Mouse (Mus musculus): Measurements from ENCODE around the gene Adgrv1. TPM values are rescaled to one million over a fixed set of nuclear protein-coding genes. Genes with fewer than 3 reads are reported as not detected.

The Adgrv1 gene
- polyA plus RNA-seq, 1 experiment from 2014 or later: 14.7 TPM

DNA sequence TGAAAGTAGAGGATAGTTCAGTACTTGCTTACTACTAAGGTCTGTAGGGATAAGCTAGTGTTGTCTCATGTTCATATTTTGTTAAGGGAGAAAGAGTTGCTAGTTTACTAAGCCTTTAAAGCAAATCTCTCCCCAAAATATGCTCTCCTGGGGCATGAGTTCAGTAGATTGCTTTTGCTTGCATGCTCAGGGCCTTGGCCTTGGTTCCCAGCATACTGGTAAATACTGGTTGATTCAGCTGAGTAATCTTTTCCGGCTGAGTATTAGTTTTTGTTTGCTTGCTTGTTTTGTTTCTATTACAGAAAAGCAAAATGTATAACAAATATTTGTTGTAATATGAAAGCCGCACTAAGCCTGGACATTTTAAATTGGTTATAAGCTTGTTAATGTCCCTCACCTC is 422.4 kb downstream of the Adgrv1 start:
- no peak overlapping the region for H3K4me3 ChIP-seq (ENCODE audit: low read depth, low read length)
- no peak overlapping the region for H3K27ac ChIP-seq (ENCODE audit: low read depth, low read length)
- H3K27me3 ChIP-seq (replicated peaks; ENCODE audit: control insufficient read depth, insufficient read depth, low read length): no peaks in the 10 kb centered on the region
- DNase-seq (ENCODE audit: low spot score) (no peak), ATAC-seq (no peak)
- no peaks in the 10 kb centered on the region for H3K36me3 ChIP-seq (ENCODE audit: control insufficient read depth, insufficient read depth, low read length)
- H3K4me2 ChIP-seq (ENCODE audit: low read length): no peak overlapping the region
- H3K9ac ChIP-seq (ENCODE audit: low read length): no peak overlapping the region
- no peaks in the 10 kb centered on the region for H3K9me3 ChIP-seq (replicated peaks; ENCODE audit: control insufficient read depth, low read length)
- 92% methylated on average over 2 of the region's 2 CpGs for WGBS
- no peaks in the 10 kb centered on the region for H3K4me1 ChIP-seq (ENCODE audit: control insufficient read depth, insufficient read depth, low read length)

DNA sequence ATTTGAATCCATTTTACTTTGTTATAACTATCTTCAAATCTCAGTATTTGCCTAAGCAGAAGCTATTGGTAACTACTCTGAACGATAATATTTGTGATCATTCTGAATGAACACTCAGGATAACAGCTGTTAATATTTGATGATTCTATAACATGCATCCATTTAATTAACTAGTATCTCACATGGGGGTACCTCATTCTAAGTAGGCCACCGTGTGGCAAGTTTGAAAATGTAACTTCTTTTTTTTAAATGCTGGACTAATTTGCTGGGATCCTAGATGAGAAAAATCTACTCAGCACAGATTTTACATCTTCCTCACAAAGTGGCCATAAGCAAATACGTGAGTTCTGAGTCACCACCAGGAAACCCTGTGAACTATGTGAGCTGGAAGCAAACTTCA is 423.1 kb downstream of the Adgrv1 start:
- Histone ChIP-seq H3K27ac (ENCODE audit: low read depth, low read length) (no peak overlapping the region), H3K4me1 (ENCODE audit: control insufficient read depth, insufficient read depth, low read length) (no peaks in the 10 kb centered on the region), H3K9ac (ENCODE audit: low read length) (no peak overlapping the region), H3K27me3 (replicated peaks; ENCODE audit: control insufficient read depth, insufficient read depth, low read length) (no peaks in the 10 kb centered on the region), H3K36me3 (ENCODE audit: control insufficient read depth, insufficient read depth, low read length) (no peaks in the 10 kb centered on the region), H3K4me2 (ENCODE audit: low read length) (no peak overlapping the region), H3K9me3 (replicated peaks; ENCODE audit: control insufficient read depth, low read length) (no peaks in the 10 kb centered on the region), H3K4me3 (ENCODE audit: low read depth, low read length) (no peak overlapping the region)
- no peak for ATAC-seq
- 86% methylated on average over 3 of the region's 3 CpGs for WGBS
- DNase-seq (ENCODE audit: low spot score): no peak

DNA sequence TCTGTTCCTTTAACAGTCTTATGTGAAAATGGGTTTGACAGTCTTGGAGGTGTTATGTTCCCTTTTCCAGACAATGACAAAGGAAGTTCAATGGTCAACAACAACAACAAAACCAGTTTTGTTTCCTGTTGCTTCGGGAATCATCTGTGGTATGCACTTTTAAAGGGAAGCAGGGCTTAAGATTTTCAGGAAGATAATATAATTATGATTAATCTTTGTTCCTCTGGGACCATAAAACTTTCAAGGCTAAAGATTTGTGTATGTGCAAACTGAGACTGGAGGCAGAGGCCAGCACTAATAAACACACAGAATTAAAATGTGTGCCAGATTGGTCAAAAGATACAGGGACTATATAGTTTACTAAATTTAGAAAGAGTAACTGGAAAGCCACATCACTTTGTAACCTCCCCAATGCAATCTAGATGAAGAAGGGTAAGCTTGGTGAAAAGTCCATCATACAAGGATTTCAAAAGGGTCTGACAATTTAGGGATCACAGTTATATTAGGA is 424.8 kb downstream of the Adgrv1 start:
- H3K9me3 ChIP-seq (replicated peaks; ENCODE audit: control insufficient read depth, low read length): no peaks in the 10 kb centered on the region
- no peaks in the 10 kb centered on the region for H3K27me3 ChIP-seq (replicated peaks; ENCODE audit: control insufficient read depth, insufficient read depth, low read length)
- no peaks in the 10 kb centered on the region for H3K4me1 ChIP-seq (ENCODE audit: control insufficient read depth, insufficient read depth, low read length)
- no peak overlapping the region for H3K27ac ChIP-seq (ENCODE audit: low read depth, low read length)
- DNase-seq (ENCODE audit: low spot score) (no peak), ATAC-seq (no peak)
- H3K9ac ChIP-seq (ENCODE audit: low read length): no peak overlapping the region
- H3K4me3 ChIP-seq (ENCODE audit: low read depth, low read length): no peak overlapping the region
- H3K4me2 ChIP-seq (ENCODE audit: low read length): no peak overlapping the region
- WGBS: 91% methylated on average over 1 of the region's 1 CpGs
- H3K36me3 ChIP-seq (ENCODE audit: control insufficient read depth, insufficient read depth, low read length): no peaks in the 10 kb centered on the region

DNA sequence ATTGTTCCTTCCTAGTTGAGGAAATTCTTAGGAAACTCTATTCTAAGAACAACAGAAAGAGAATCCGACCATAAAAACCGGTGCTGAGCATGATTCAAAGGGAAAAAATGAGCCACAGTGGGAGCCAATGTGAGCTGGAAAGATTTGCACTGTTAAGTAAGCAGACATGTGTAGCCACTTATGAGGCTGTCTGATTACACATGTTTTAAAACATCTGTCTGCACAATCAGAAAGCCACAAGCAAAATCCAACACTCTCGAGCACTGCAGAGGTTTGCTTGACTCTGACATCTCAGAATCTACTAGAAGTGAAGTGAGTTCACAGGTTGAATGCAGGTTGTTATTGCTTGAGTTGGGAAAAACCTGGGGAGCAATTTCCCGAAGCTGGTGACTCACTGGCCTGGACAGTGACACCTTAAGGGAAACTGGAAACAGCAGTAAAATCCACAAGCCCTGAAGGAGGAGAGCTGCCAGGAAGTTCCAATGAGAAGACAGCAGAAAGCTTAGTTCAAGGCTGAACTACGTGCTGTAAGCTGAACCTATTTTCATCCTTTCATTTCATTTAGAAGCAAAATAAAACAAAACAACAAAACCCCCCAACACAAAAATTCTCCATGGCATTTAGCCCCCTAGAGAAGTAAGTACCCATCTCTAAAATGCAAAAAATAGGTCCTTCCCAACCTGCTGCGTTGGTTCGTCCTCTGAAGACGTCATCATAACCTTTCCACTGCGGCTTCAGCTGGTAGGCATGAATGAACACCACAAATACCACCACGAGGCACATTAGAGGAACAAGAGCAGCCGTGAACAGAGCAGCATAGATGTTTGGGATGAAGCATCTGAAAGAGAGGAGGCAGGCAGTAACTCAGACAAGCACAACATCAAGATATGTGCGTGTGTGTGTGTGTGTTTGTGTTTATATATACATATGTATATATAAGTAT is 450.7 kb downstream of the Adgrv1 start:
- H3K9me3 ChIP-seq (replicated peaks; ENCODE audit: control insufficient read depth, low read length): no peaks in the 10 kb centered on the region
- H3K4me1 ChIP-seq (ENCODE audit: control insufficient read depth, insufficient read depth, low read length): no peaks in the 10 kb centered on the region
- no peak overlapping the region for H3K9ac ChIP-seq (ENCODE audit: low read length)
- H3K36me3 ChIP-seq (ENCODE audit: control insufficient read depth, insufficient read depth, low read length): no peaks in the 10 kb centered on the region
- no peaks in the 10 kb centered on the region for H3K27me3 ChIP-seq (replicated peaks; ENCODE audit: control insufficient read depth, insufficient read depth, low read length)
- 84% methylated on average over 12 of the region's 12 CpGs for WGBS
- H3K4me2 ChIP-seq (ENCODE audit: low read length): no peak overlapping the region
- no peak overlapping the region for H3K4me3 ChIP-seq (ENCODE audit: low read depth, low read length)
- H3K27ac ChIP-seq (ENCODE audit: low read depth, low read length): no peak overlapping the region
- ATAC-seq (no peak), DNase-seq (ENCODE audit: low spot score) (no peak)

DNA sequence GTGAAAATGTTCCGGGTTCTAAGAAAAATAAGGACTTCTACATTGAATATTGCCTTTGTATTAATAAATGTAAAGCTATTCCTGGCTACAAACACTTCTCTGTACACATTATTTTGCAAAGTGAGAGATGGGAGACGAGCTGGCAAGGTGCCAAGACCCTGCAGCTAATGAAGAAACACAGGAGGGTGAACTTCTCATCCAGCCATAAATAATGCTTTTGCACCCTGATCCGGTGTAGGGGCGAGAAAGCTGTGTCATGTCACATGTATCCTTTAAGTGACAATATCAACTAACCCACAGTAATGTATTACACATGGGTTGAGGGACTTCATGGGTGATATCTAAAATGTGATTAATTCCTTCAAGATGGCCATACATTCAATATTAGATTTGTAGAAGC is 451.5 kb downstream of the Adgrv1 start:
- no peaks in the 10 kb centered on the region for H3K4me1 ChIP-seq (ENCODE audit: control insufficient read depth, insufficient read depth, low read length)
- DNase-seq (ENCODE audit: low spot score) (peak; percentile 44), ATAC-seq (no peak)
- no peaks in the 10 kb centered on the region for H3K9me3 ChIP-seq (replicated peaks; ENCODE audit: control insufficient read depth, low read length)
- no peaks in the 10 kb centered on the region for H3K27me3 ChIP-seq (replicated peaks; ENCODE audit: control insufficient read depth, insufficient read depth, low read length)
- no peak overlapping the region for H3K4me2 ChIP-seq (ENCODE audit: low read length)
- H3K9ac ChIP-seq (ENCODE audit: low read length): no peak overlapping the region
- H3K27ac ChIP-seq (ENCODE audit: low read depth, low read length): no peak overlapping the region
- H3K36me3 ChIP-seq (ENCODE audit: control insufficient read depth, insufficient read depth, low read length): no peaks in the 10 kb centered on the region
- WGBS: 33% methylated on average over 4 of the region's 4 CpGs
- no peak overlapping the region for H3K4me3 ChIP-seq (ENCODE audit: low read depth, low read length)

DNA sequence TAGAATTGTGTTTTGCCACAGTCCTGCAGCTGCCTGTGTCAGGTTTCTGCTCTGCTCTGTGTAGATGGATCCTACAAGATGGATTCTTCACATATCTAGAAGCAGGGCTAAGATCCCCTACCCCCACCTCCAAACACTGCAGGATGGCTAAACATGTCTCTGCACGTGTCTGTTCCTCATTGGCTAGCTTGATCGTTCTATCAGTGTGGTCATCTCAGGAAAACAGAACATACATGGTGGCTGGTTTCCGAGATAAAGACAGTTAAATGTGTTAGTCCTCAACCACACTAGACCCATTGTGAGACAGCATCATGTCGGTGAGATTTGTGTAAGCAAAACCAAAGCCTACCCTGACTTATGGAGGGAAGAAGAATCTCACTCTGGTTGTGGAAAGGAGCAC is 456.1 kb downstream of the Adgrv1 start:
- Histone ChIP-seq H3K9me3 (replicated peaks; ENCODE audit: control insufficient read depth, low read length) (no peaks in the 10 kb centered on the region), H3K4me3 (ENCODE audit: low read depth, low read length) (no peak overlapping the region), H3K9ac (ENCODE audit: low read length) (no peak overlapping the region), H3K27ac (ENCODE audit: low read depth, low read length) (no peak overlapping the region), H3K27me3 (replicated peaks; ENCODE audit: control insufficient read depth, insufficient read depth, low read length) (no peaks in the 10 kb centered on the region), H3K36me3 (ENCODE audit: control insufficient read depth, insufficient read depth, low read length) (no peaks in the 10 kb centered on the region), H3K4me1 (ENCODE audit: control insufficient read depth, insufficient read depth, low read length) (no peaks in the 10 kb centered on the region), H3K4me2 (ENCODE audit: low read length) (no peak overlapping the region)
- WGBS: 91% methylated on average over 4 of the region's 4 CpGs
- DNase-seq (ENCODE audit: low spot score): no peak
- ATAC-seq: no peak

DNA sequence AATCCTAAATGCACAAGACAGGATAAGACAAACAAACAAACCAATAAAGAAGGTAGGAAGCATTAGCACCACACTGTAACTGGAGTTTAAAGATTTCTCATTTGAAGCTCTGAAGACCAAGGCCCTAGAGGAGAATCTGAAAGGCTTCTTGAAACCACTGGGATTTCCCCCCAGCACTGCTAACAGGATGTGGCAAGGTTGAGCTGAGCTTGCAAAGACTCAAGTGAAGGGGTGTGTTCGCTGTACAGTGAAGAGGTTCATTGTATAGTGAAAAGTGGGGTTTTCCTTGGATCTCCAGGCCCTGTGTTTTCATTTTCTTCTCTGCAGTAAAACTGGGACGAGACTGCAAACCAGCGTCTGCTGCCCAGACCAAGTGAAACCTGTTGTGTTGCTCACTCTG is 456.9 kb downstream of the Adgrv1 start:
- 91% methylated on average over 3 of the region's 3 CpGs for WGBS
- H3K4me2 ChIP-seq (ENCODE audit: low read length): no peak overlapping the region
- no peaks in the 10 kb centered on the region for H3K9me3 ChIP-seq (replicated peaks; ENCODE audit: control insufficient read depth, low read length)

DNA sequence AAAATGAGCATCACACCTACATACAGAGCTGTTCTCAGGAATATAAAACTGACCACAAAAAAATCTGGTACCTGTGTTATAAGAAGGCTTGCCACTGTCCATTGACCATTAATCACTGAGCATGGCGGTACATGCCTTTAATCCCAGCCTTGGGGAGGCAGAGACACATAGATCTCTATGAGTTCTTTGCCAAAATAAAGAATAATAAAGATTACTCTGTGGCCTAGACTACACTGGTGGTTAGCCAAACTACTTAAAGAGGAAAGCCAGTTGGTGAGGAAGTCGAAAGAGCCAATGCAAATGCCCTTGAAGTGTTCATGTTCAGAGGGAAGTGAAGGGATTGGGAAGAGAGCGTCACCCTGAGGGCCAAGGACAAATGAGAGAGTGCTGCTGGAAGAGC is 461.8 kb downstream of the Adgrv1 start:
- no peak overlapping the region for H3K4me2 ChIP-seq (ENCODE audit: low read length)
- 89% methylated on average over 3 of the region's 3 CpGs for WGBS
- H3K4me1 ChIP-seq (ENCODE audit: control insufficient read depth, insufficient read depth, low read length): no peaks in the 10 kb centered on the region
- no peaks in the 10 kb centered on the region for H3K27me3 ChIP-seq (replicated peaks; ENCODE audit: control insufficient read depth, insufficient read depth, low read length)
- H3K36me3 ChIP-seq (ENCODE audit: control insufficient read depth, insufficient read depth, low read length): no peaks in the 10 kb centered on the region
- H3K9me3 ChIP-seq (replicated peaks; ENCODE audit: control insufficient read depth, low read length): no peaks in the 10 kb centered on the region
- H3K9ac ChIP-seq (ENCODE audit: low read length): no peak overlapping the region
- ATAC-seq (no peak), DNase-seq (ENCODE audit: low spot score) (no peak)
- no peak overlapping the region for H3K4me3 ChIP-seq (ENCODE audit: low read depth, low read length)
- no peak overlapping the region for H3K27ac ChIP-seq (ENCODE audit: low read depth, low read length)

More for the DNA sequence above, 456.9 kb downstream of the Adgrv1 start:
- Histone ChIP-seq H3K9ac (ENCODE audit: low read length) (no peak overlapping the region), H3K27ac (ENCODE audit: low read depth, low read length) (no peak overlapping the region), H3K36me3 (ENCODE audit: control insufficient read depth, insufficient read depth, low read length) (no peaks in the 10 kb centered on the region), H3K4me1 (ENCODE audit: control insufficient read depth, insufficient read depth, low read length) (no peaks in the 10 kb centered on the region), H3K4me3 (ENCODE audit: low read depth, low read length) (no peak overlapping the region), H3K27me3 (replicated peaks; ENCODE audit: control insufficient read depth, insufficient read depth, low read length) (no peaks in the 10 kb centered on the region)
- ATAC-seq: no peak
- DNase-seq (ENCODE audit: low spot score): no peak

DNA sequence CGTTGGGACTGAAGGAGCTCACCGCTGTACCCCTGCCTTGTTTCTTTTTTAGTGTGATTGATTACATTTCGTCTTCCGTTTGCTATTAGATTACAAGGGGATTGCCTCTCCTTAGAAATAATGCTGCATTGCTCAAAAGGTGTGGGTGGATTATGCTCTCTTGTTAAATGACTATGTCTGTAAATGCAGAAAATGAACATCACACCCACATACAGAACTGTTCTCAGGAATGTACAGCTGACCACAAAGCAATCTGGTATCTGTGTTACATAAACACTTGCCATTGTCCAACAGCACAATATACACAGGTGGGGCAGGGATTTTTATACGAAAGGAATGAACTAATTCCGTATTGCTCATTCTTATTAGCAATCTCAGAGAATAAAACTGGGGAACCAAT is 465.5 kb downstream of the Adgrv1 start:
- Histone ChIP-seq H3K4me2 (ENCODE audit: low read length) (no peak overlapping the region), H3K4me3 (ENCODE audit: low read depth, low read length) (no peak overlapping the region), H3K36me3 (ENCODE audit: control insufficient read depth, insufficient read depth, low read length) (no peaks in the 10 kb centered on the region), H3K27ac (ENCODE audit: low read depth, low read length) (no peak overlapping the region), H3K27me3 (replicated peaks; ENCODE audit: control insufficient read depth, insufficient read depth, low read length) (no peaks in the 10 kb centered on the region), H3K4me1 (ENCODE audit: control insufficient read depth, insufficient read depth, low read length) (no peaks in the 10 kb centered on the region), H3K9me3 (replicated peaks; ENCODE audit: control insufficient read depth, low read length) (no peaks in the 10 kb centered on the region), H3K9ac (ENCODE audit: low read length) (no peak overlapping the region)
- ATAC-seq (no peak), DNase-seq (ENCODE audit: low spot score) (no peak)
- 90% methylated on average over 6 of the region's 6 CpGs for WGBS

Measured in forebrain, embryonic 14.5 days (tissue).